Mouse (Mus musculus) central nervous system, embryonic 18 days (tissue): ENCODE measurements around the gene Syce3. TPM values are rescaled to one million over a fixed set of nuclear protein-coding genes. Genes with fewer than 3 reads are reported as not detected.

ENCODE experiments used
- polyA plus RNA-seq: library from polyadenylated mRNA; depleted of rRNA; stranded (reverse); fragments of >200 nt; gene quantifications from 2 replicates; pipeline ENCODE4 v1.2.3, GENCODE M21; 2012; rRNA removed

Syce3 gene
- polyA plus RNA-seq: 0.23 and 0.26 TPM in 2 replicates

GRCm38 (mm10) chr15:89410118-89410517 lies at the start of gene Syce3:
Gene Syce3 (minus strand): TSS chr15:89410503.

DNA sequence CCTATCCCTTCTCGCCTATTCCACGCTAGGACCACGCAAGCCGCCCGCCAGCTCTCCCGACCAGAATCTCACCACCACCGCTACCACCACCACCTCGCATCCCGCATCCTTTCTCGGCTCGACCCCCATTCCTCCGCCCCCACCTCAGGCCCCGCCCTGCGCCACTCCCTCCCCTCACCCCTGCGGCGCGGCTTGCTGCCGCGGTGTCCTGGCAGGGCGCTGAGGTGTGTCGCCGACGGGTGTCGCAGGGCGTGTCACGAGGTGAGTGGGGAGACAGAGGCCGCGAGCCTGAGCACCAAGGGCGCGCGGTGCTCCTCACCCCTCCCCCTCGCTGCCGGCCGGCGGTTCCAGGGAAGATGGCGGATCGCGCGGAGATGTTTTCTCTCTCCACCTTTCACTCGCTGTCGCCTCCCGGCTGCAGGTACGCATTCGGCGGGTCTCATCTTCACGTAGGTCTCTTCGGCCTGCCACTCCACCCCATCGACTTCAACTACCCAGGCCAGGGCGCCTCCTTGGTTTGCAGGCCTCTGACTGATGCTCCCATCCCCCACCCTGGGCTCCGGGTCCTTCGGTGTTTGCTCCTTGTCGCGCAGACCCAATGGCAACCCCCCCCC lies 43.7 kb upstream of the Syce3 start, which contains the start of gene Mapk8ip2:
Mapk8ip2 (plus strand) TSS at position 49 of the 614 bp plus-strand sequence.

DNA sequence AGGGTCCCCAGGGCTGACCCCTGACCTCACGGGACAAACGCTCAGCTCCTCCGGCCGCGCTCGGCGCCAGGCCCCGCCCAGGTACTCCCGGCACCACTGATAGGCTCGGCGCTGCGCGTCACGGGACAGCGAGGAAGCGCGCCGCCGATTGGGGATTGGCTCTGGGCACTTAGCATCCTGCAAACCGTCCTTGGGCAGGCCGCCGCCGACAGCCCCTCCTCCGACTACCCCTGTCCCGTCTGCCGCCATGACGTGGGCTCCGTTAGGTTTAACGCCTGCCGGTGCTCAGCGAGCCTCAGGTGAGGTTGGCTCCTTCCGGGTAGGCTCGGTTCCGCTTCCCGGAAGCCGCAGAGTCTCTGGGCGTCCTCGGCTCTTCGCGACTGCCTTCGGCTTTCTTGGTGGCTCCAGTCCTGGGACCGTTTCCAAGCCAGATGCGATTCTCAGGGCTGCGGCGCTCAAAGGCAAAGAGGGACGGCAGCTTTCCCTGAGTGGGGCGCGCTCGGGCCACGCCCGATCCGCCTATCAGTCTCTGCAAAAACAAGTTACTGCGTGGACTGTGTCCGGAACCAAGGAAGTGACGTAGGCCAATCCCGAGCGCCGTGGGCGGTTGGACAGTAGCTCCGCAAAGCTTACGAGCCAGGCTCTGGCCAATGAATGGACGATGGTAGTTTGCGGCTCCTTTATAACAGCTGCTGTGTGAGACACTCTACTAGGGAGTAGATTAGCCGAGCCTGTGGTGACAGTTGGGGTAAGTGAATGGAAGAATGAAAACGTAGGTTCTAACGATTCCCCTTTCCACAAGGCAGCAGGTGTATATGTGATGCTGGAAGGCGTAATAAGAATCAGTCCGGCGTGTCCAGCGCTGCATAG lies 19.3 kb upstream of the Syce3 start, which contains the start of the genes C730034F03Rik, Gm44502 and Chkb:
C730034F03Rik (plus strand) TSS at position 238 of the 870 bp plus-strand sequence.
Gm44502 (minus strand) TSS at position 345 of the 870 bp plus-strand sequence.
Chkb (minus strand) TSS at position 557 of the 870 bp plus-strand sequence.

GRCm38 (mm10) chr15:89425711-89426121 lies 15.4 kb upstream of the Syce3 start, which contains the start of gene Cpt1b:
Gene Cpt1b (minus strand): TSS chr15:89425863.

GRCm38 (mm10) chr15:89384617-89385016 lies 25.7 kb downstream of the Syce3 start, which contains the start of gene Klhdc7b:
Gene Klhdc7b (plus strand): TSS chr15:89384917.

GRCm38 (mm10) chr15:89378831-89379401 lies 31.4 kb downstream of the Syce3 start, which contains the start of gene Odf3b:
Gene Odf3b (minus strand): TSS chr15:89379282.

GRCm38 (mm10) chr15:89376957-89377356 lies 33.3 kb downstream of the Syce3 start, which contains the start of gene Tymp:
Gene Tymp (minus strand): TSS chr15:89377039.

GRCm38 (mm10) chr15:89373762-89374248 lies 36.5 kb downstream of the Syce3 start, which contains the start of gene Sco2:
Gene Sco2 (minus strand): TSS chr15:89373846.

GRCm38 (mm10) chr15:89355241-89356187 lies 54.8 kb downstream of the Syce3 start, which contains the start of the genes Lmf2 and Ncaph2:
Gene Lmf2 (minus strand): TSS chr15:89355659.
Gene Ncaph2 (plus strand): TSS chr15:89355719.

Other genes starting within 250 kb of the Syce3 start
- 134 and 141 TPM in 2 replicates for gene Plxnb2, start 229.7 kb downstream of the Syce3 start, polyA plus RNA-seq
- gene Dennd6b, start 214.0 kb downstream of the Syce3 start, polyA plus RNA-seq: 162 TPM in 2 replicates
- gene Ppp6r2, start 198.9 kb downstream of the Syce3 start, polyA plus RNA-seq: 132 and 135 TPM in 2 replicates
- gene Sbf1, start 95.2 kb downstream of the Syce3 start, polyA plus RNA-seq: 149 and 165 TPM in 2 replicates
- gene Adm2, start 87.8 kb downstream of the Syce3 start, polyA plus RNA-seq: 0.07 TPM in 1 of 2 replicates, not detected in the other
- not detected in 2 replicates for gene Miox, start 76.1 kb downstream of the Syce3 start, polyA plus RNA-seq
- gene Lmf2, start 54.8 kb downstream of the Syce3 start, polyA plus RNA-seq: 15.9 and 17.0 TPM in 2 replicates
- 104 and 105 TPM in 2 replicates for gene Ncaph2, start 54.8 kb downstream of the Syce3 start, polyA plus RNA-seq
- gene Sco2, start 36.7 kb downstream of the Syce3 start, polyA plus RNA-seq: 34.5 and 37.7 TPM in 2 replicates
- gene Tymp, start 33.5 kb downstream of the Syce3 start, polyA plus RNA-seq: 3.2 and 3.9 TPM in 2 replicates
- 2.2 and 4.6 TPM in 2 replicates for gene Odf3b, start 31.2 kb downstream of the Syce3 start, polyA plus RNA-seq
- 0.03 and 0.04 TPM in 2 replicates for gene Klhdc7b, start 25.6 kb downstream of the Syce3 start, polyA plus RNA-seq
- gene Cpt1b, start 15.4 kb upstream of the Syce3 start, polyA plus RNA-seq: 6.2 and 8.1 TPM in 2 replicates
- 3.3 and 3.4 TPM in 2 replicates for gene C730034F03Rik, start 19.1 kb upstream of the Syce3 start, polyA plus RNA-seq
- 0.11 and 0.19 TPM in 2 replicates for gene Gm44502, start 19.2 kb upstream of the Syce3 start, polyA plus RNA-seq
- gene Chkb, start 19.4 kb upstream of the Syce3 start, polyA plus RNA-seq: 87.4 and 92.5 TPM in 2 replicates
- gene Mapk8ip2, start 43.4 kb upstream of the Syce3 start, polyA plus RNA-seq: 85.6 and 93.4 TPM in 2 replicates
- 36.4 and 36.7 TPM in 2 replicates for gene Arsa, start 66.9 kb upstream of the Syce3 start, polyA plus RNA-seq
- gene Shank3, start 89.1 kb upstream of the Syce3 start, polyA plus RNA-seq: 41.7 and 44.4 TPM in 2 replicates
- 7.3 and 9.3 TPM in 2 replicates for gene Acr, start 157.8 kb upstream of the Syce3 start, polyA plus RNA-seq
- 114 and 122 TPM in 2 replicates for gene Rabl2, start 181.4 kb upstream of the Syce3 start, polyA plus RNA-seq